21 mouse cellular contexts compared by ENCODE assay signal in genomic region chr10:62550787-62551300, GRCm38 (mm10). TPM values are rescaled to one million over a fixed set of nuclear protein-coding genes. Genes with fewer than 3 reads are reported as not detected.
A peak's percentile ranks its signal among the peaks of the same experiment; 100 is the strongest.
DNase-seq lines count a peak whose midpoint lies in the region; ATAC-seq and TF ChIP-seq lines count a peak whose summit lies in the region.
"Had no signal": no experiment of that assay in that cellular context is flagged by ENCODE, and none has a peak within 500 bp of the region (broad histone marks: within the 10 kb centered on the region; RNA-seq: fewer than 3 reads in every experiment).

No protein-coding gene starts in this region.

- no peaks in the 10 kb centered on the region for H3K4me1 ChIP-seq in stomach, postnatal 0 days (replicated peaks; ENCODE audit: control insufficient read depth, insufficient read depth)
- H3K4me1 ChIP-seq: embryonic facial prominence, embryonic 13.5 days; forebrain, embryonic 12.5 days; heart, embryonic 15.5 days; hindbrain, embryonic 13.5 days had no signal

- no peak for TF ChIP-seq EP300 in stomach, postnatal 0 days (optimal IDR thresholded peaks at IDR 0.05)

- peak; percentile 57 for DNase-seq in right cerebral cortex, adult 18-20 months
- no peak for DNase-seq in right cerebral cortex, postnatal 10 days (ENCODE audit: low spot score in 2 of 2)
- peak; percentile 61 for DNase-seq in brain, adult 2 months (ENCODE audit: low read depth, low spot score)
- DNase-seq in right cerebral cortex, postnatal 25 days, result peak; percentile 19
- DNase-seq in urinary bladder, postnatal 36 days (ENCODE audit: low spot score in 2 of 2), result no peak
- no peak for DNase-seq in stomach, postnatal 0 days (ENCODE audit: low spot score)
- DNase-seq: adrenal gland, postnatal 10 days; B cell, adult 2 months; cerebellum, adult 11-12 months; cerebellum, adult 9-10 months; cerebellum, postnatal 25 days; gastrocnemius, postnatal 14 days; heart, adult 2 months; heart, postnatal 14 days had no signal

- no peak for ATAC-seq in stomach, postnatal 0 days (ENCODE audit: low FRiP score, low TSS enrichment)
- ATAC-seq: forebrain, embryonic 16.5 days; hindbrain, postnatal 0 days had no signal

- no peak for TF ChIP-seq CTCF in stomach, postnatal 0 days (IDR thresholded peaks at IDR 0.05; ENCODE audit: low read depth)

- H3K9ac ChIP-seq in stomach, postnatal 0 days (ENCODE audit: low read length), result no peak overlapping the region
- H3K9ac ChIP-seq: embryonic facial prominence, embryonic 13.5 days; forebrain, embryonic 12.5 days; heart, embryonic 15.5 days; hindbrain, embryonic 13.5 days had no signal

- no peak overlapping the region for H3K4me2 ChIP-seq in stomach, postnatal 0 days (replicated peaks; ENCODE audit: low read depth)
- H3K4me2 ChIP-seq: embryonic facial prominence, embryonic 13.5 days; forebrain, embryonic 12.5 days; heart, embryonic 11.5 days; heart, embryonic 15.5 days; hindbrain, embryonic 13.5 days had no signal

- WGBS in stomach, postnatal 0 days, result 66% methylated on average over 7 of the region's 7 CpGs

- no peaks in the 10 kb centered on the region for H3K36me3 ChIP-seq in stomach, postnatal 0 days (ENCODE audit: control insufficient read depth, insufficient read depth, low read length)
- H3K36me3 ChIP-seq: forebrain, embryonic 12.5 days; heart, embryonic 15.5 days had no signal

- no peaks in the 10 kb centered on the region for H3K9me3 ChIP-seq in stomach, postnatal 0 days (ENCODE audit: control insufficient read depth, low read length)
- H3K9me3 ChIP-seq: embryonic facial prominence, embryonic 13.5 days; forebrain, embryonic 12.5 days; heart, embryonic 15.5 days; hindbrain, embryonic 13.5 days had no signal

- no peak overlapping the region for H3K27ac ChIP-seq in stomach, postnatal 0 days (replicated peaks)
- H3K27ac ChIP-seq: embryonic facial prominence, embryonic 13.5 days; forebrain, embryonic 12.5 days; heart, adult 2 months; heart, embryonic 15.5 days; hindbrain, embryonic 13.5 days; hindbrain, postnatal 0 days had no signal

- no peaks in the 10 kb centered on the region for H3K27me3 ChIP-seq in stomach, postnatal 0 days (ENCODE audit: control insufficient read depth, insufficient read depth, low read length)
- H3K27me3 ChIP-seq: embryonic facial prominence, embryonic 13.5 days; forebrain, embryonic 12.5 days; heart, embryonic 15.5 days; hindbrain, embryonic 13.5 days had no signal

- H3K4me3 ChIP-seq in stomach, postnatal 0 days (ENCODE audit: low read depth, low read length), result no peak overlapping the region
- H3K4me3 ChIP-seq: embryonic facial prominence, embryonic 13.5 days; forebrain, embryonic 12.5 days; heart, adult 2 months; heart, embryonic 15.5 days; hindbrain, embryonic 13.5 days had no signal

RNA-seq across cellular contexts. Expression of gene Srgn, which starts 23.6 kb away (rescaled TPM):
- 12.5 and 14.2 TPM in 2 replicates for polyA plus RNA-seq in stomach, postnatal 0 days (2015; fragmentation: Nextera tagmentation; extraction: Ambion mirVana)

RNA-seq across cellular contexts. Expression of gene Kif1bp, which starts 27.4 kb away (rescaled TPM):
- polyA plus RNA-seq in stomach, postnatal 0 days (2015; fragmentation: Nextera tagmentation; extraction: Ambion mirVana), result 16.4 and 16.8 TPM in 2 replicates

RNA-seq across cellular contexts. Expression of gene Ddx21, which starts 51.2 kb away (rescaled TPM):
- 11.1 and 11.2 TPM in 2 replicates for polyA plus RNA-seq in stomach, postnatal 0 days (2015; fragmentation: Nextera tagmentation; extraction: Ambion mirVana)

Comparison
In these comparisons a context has a peak if more than half of its experiments do, and no peak if none do; other contexts are left out.
1. DNase-seq: peak in right cerebral cortex, adult 18-20 months (single experiment), brain, adult 2 months (single experiment) and right cerebral cortex, postnatal 25 days (single experiment); none in right cerebral cortex, postnatal 10 days (0 of 2), urinary bladder, postnatal 36 days (0 of 2) and stomach, postnatal 0 days (single experiment).